Mouse (Mus musculus) lung, embryonic 15.5 days (tissue): ENCODE data around the gene Elane. TPM values are rescaled to one million over a fixed set of nuclear protein-coding genes. Genes with fewer than 3 reads are reported as not detected.
"Not testable (repeated sequence)": the region's sequence is repeated elsewhere in the genome, so short reads cannot be mapped to it uniquely, and the experiment has no call there.

Experiments
- ATAC-seq: fragments of 200-750 bp; cut with Nextera tagmentation; 2 replicates; pipeline ENCODE4 v1.8.0; 2017; ENCODE audit warnings: moderate number of reproducible peaks, borderline replicate concordance; ENCODE audit not compliant: low FRiP score, low TSS enrichment; ENCODE audit errors: extremely low read depth
- H3K27ac ChIP-seq: fragments of 300-500 bp; sonication (generic); 2 replicates; pipeline ENCODE4 v1.5.1; 2015; ENCODE audit warnings: moderate library complexity, mild to moderate bottlenecking, inconsistent platforms
- H3K27me3 ChIP-seq: fragments of 300-500 bp; sonication (generic); 2 replicates; pipeline ENCODE4 v1.6.1; 2015; ENCODE audit warnings: inconsistent platforms
- H3K36me3 ChIP-seq: fragments of 300-500 bp; sonication (generic); 2 replicates; pipeline ENCODE4 v1.6.1; 2015; ENCODE audit warnings: inconsistent platforms
- H3K4me1 ChIP-seq: fragments of 300-500 bp; sonication (generic); 2 replicates; pipeline ENCODE4 v1.6.1; 2015; ENCODE audit warnings: inconsistent platforms
- H3K4me2 ChIP-seq: fragments of 300-500 bp; sonication (generic); 2 replicates; pipeline ENCODE4 v1.6.1; 2015; ENCODE audit warnings: inconsistent platforms, mild to moderate bottlenecking, moderate library complexity
- H3K4me3 ChIP-seq: fragments of 300-500 bp; sonication (generic); 2 replicates; pipeline ENCODE4 v1.5.1; 2015; ENCODE audit warnings: mild to moderate bottlenecking, inconsistent platforms
- H3K9ac ChIP-seq: fragments of 300-500 bp; sonication (generic); 2 replicates; pipeline ENCODE4 v1.6.1; 2015; ENCODE audit warnings: inconsistent platforms
- H3K9me3 ChIP-seq: fragments of 300-500 bp; sonication (generic); 2 replicates; pipeline ENCODE4 v1.6.1; 2016; ENCODE audit warnings: inconsistent platforms
- WGBS: fragments of 180-500 bp; shearing (Covaris S2); methylation state at CpG from one replicate; pipeline ENCODE4 v1.1.7; 2015; 5-methylcytosine and 5-hydroxymethylcytosine counted together
- polyA plus RNA-seq: library from polyadenylated mRNA; unstranded; fragments of >200 nt; fragmentation: Nextera tagmentation; extraction: Ambion mirVana; gene quantifications from 2 replicates; pipeline ENCODE4 v1.2.1, GENCODE M21; 2015

The Elane gene
- polyA plus RNA-seq, 1 experiment from 2014 or later: 0.25 TPM

GRCm38 (mm10) chr10:79873313-79873712, 12.7 kb upstream of the Elane start:
- H3K4me1 ChIP-seq: peaks cover 20% of the 10 kb centered on the region
- H3K9me3 ChIP-seq: no peaks in the 10 kb centered on the region
- no peak overlapping the region for H3K9ac ChIP-seq
- ATAC-seq: no peak
- H3K27me3 ChIP-seq: no peaks in the 10 kb centered on the region
- peak overlapping the region; percentile 52 for H3K4me3 ChIP-seq
- no peaks in the 10 kb centered on the region for H3K36me3 ChIP-seq
- peak overlapping the region; percentile 87 for H3K4me2 ChIP-seq
- H3K27ac ChIP-seq: no peak overlapping the region
- WGBS: 11% methylated on average over 6 of the region's 6 CpGs

DNA sequence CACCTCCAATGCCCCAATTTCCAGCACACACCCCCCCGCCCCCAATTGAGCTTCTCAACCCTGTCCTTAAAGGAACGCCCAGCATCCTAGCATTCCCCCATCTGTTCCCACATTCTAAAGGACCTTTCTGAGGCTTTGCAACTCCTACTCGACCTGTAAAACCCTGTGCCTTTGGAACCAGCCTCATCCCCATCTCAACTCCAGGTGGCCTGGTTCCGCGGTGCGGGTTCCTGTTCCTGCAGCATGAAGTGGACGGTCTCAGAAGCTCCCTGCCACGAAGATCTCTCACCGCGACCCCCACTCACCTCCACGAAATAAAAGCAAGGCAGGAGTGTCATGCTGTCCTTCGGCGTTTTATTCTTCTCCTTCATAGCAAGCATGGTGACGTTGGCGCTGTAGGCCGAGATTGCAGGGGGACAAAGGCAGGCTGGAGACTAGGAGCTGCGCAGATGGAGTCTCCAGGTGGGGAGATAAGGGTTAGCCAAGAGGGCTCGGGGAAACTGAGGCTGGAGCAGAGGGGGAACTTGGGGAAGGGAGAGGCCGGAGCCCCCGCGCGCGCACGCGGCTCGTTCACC, 12.2 kb upstream of the Elane start:
- Histone ChIP-seq H3K27ac (no peak overlapping the region), H3K4me1 (peaks cover 20% of the 10 kb centered on the region), H3K9ac (peak overlapping the region; percentile 71), H3K4me2 (peak overlapping the region; percentile 87), H3K36me3 (no peaks in the 10 kb centered on the region), H3K27me3 (no peaks in the 10 kb centered on the region), H3K4me3 (peak overlapping the region; percentile 52), H3K9me3 (no peaks in the 10 kb centered on the region)
- ATAC-seq: peak; percentile 16; the same call in 1 of the 2 replicates
- under 1% methylated on average over 26 of the region's 26 CpGs for WGBS

- H3K36me3 ChIP-seq: no peaks in the 10 kb centered on the region
- peak within 1 kb of the TSS; percentile 87 for H3K4me2 ChIP-seq
- ATAC-seq: peak; percentile 82
- H3K9ac ChIP-seq: peak within 1 kb of the TSS; percentile 71
- H3K4me1 ChIP-seq: peaks cover 21% of the 10 kb centered on the region
- H3K4me3 ChIP-seq: peak within 1 kb of the TSS; percentile 52
- under 1% methylated on average over 46 of the region's 57 CpGs for WGBS
- H3K27ac ChIP-seq: no peak within 1 kb of the TSS
- H3K27me3 ChIP-seq: no peaks in the 10 kb centered on the region
- no peaks in the 10 kb centered on the region for H3K9me3 ChIP-seq
Observed at GRCm38 (mm10) chr10:79874290-79874862, 11.7 kb upstream of the Elane start, which contains the start of the genes Prtn3 and Plppr3. TSS of gene Prtn3 (plus strand) at chr10:79874476. TSS of gene Plppr3 (minus strand) at chr10:79874634.

DNA sequence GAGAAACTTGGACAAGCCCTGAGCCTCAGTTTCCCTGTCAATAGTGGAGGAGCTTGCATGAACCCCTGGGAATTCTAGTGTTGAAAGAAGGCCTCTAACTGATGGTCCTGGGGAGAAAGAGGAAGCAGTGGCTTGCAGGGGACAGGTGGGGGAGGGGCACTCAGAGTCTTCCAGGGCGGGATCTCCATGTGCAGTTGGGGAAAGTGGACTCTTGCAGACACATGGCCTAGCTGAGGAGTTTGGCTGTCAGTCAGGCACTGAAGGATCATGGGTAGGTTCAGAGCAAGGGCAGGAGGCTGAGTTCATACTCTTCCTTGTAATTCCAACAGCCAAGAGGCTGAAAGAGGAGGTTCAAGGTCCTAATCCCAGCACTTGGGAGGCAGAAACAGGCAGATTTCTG, 8.9 kb upstream of the Elane start:
- no peak overlapping the region for H3K9ac ChIP-seq
- no peak overlapping the region for H3K4me3 ChIP-seq
- H3K27me3 ChIP-seq: peaks cover 12% of the 10 kb centered on the region
- H3K36me3 ChIP-seq: no peaks in the 10 kb centered on the region
- no peak for ATAC-seq
- no peak overlapping the region for H3K27ac ChIP-seq
- no peak overlapping the region for H3K4me2 ChIP-seq
- H3K4me1 ChIP-seq: peaks cover 39% of the 10 kb centered on the region
- H3K9me3 ChIP-seq: no peaks in the 10 kb centered on the region
- 41% methylated on average over 1 of the region's 1 CpGs for WGBS

- Histone ChIP-seq H3K4me1 (peaks cover 43% of the 10 kb centered on the region), H3K36me3 (no peaks in the 10 kb centered on the region), H3K9ac (no peak overlapping the region), H3K27ac (no peak overlapping the region), H3K4me3 (no peak overlapping the region), H3K27me3 (peaks cover 17% of the 10 kb centered on the region), H3K4me2 (no peak overlapping the region), H3K9me3 (no peaks in the 10 kb centered on the region)
- WGBS: 47% methylated on average over 12 of the region's 12 CpGs
- no peak for ATAC-seq
Observed at GRCm38 (mm10) chr10:79877757-79878156, 8.3 kb upstream of the Elane start.

GRCm38 (mm10) chr10:79879527-79879926, 6.5 kb upstream of the Elane start:
- Histone ChIP-seq H3K36me3 (no peaks in the 10 kb centered on the region), H3K9ac (no peak overlapping the region), H3K4me1 (peaks cover 38% of the 10 kb centered on the region), H3K27ac (no peak overlapping the region), H3K4me3 (no peak overlapping the region), H3K27me3 (peaks cover 25% of the 10 kb centered on the region), H3K9me3 (no peaks in the 10 kb centered on the region), H3K4me2 (no peak overlapping the region)
- 19% methylated on average over 3 of the region's 3 CpGs for WGBS
- ATAC-seq: no peak

DNA sequence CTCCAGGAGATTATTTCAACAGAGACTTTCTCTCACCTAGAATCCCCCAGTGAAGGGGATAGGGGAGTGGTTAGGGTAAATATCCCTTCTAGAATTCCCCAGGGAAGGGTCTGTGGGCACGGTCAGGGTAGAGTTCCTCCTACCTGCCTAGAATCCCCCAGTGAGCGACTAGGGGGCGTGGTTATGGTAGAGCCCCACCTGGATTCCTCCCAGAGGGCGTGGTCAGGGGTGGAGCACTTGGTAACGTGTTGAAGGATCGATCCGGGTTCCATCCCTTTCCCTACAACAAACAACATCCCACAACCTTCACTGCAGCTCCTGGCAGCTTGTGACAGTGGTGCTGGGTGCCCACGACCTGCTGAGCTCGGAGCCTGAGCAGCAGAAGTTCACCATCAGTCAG, 5.3 kb upstream of the Elane start:
- Histone ChIP-seq H3K9me3 (no peaks in the 10 kb centered on the region), H3K27me3 (peaks cover 25% of the 10 kb centered on the region), H3K4me3 (no peak overlapping the region), H3K9ac (no peak overlapping the region; the same call in 1 of the 2 replicates), H3K4me2 (0 out of 2 replicates have a peak overlapping the region, but pooled peaks have one; percentile 25), H3K36me3 (no peaks in the 10 kb centered on the region), H3K4me1 (peaks cover 31% of the 10 kb centered on the region), H3K27ac (no peak overlapping the region)
- WGBS: 12% methylated on average over 9 of the region's 9 CpGs
- no peak for ATAC-seq

DNA sequence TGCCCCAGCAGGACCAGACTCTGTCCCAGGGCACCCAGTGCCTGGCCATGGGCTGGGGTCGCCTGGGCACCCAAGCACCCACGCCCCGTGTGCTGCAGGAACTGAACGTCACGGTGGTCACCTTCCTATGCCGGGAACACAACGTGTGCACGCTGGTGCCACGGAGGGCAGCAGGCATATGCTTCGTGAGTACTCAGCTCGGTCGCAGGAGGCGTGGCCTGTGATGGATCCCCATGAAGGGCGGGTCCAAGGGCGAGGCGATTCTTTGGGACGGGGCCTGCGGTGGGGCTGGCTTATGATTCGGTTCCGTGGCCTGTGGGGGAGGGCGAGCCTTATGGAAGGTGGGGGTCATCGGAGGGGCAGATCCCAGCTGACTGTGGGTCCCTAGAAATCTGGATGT, 4.1 kb upstream of the Elane start:
- H3K4me3 ChIP-seq: peak overlapping the region; percentile 15
- H3K9ac ChIP-seq: no peak overlapping the region
- H3K9me3 ChIP-seq: no peaks in the 10 kb centered on the region
- 5% methylated on average over 22 of the region's 22 CpGs for WGBS
- 0 out of 2 replicates have a peak, but pooled peaks have one; percentile 28 for ATAC-seq
- peaks cover 31% of the 10 kb centered on the region for H3K4me1 ChIP-seq
- H3K36me3 ChIP-seq: no peaks in the 10 kb centered on the region
- no peak overlapping the region for H3K27ac ChIP-seq
- peak overlapping the region; percentile 50 for H3K4me2 ChIP-seq
- H3K27me3 ChIP-seq: peaks cover 25% of the 10 kb centered on the region

DNA sequence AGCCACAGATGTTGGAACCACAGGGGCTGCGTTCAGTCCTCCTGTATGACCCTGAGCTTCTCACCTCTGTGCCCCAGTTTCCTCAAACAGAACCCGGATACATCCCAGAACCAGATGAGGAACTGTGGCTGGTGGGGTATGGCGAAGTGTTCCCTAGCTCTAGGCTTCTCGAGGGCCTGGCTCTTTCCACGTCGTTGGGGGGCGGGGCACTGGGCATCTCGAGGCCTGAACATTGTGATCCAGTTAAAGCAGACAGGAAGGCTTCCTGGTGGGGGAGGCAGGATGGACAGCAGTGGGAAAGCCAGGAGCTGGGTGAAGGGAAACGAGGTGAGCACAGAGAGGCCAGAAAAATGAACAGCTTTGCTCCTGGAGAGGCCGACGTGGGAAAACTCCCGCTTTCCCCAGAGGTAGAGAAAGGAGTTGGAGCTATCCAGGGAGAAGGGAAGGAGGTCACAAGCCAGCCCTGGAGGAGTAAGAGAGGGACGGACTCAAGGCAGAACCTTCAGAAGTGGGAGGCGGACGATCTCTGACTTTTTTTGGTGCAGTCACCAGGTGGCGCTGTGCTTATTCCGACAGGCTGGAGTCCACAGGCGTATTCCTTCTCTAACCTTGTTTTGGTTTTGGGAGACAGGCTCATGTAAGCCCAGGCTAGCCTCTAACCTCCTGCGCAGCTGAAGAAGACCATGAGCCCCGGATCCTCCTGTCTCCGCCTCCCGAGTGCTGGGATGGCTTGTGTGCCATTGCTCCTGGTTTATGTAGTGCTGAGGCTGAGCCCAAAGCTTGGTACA, 2.6 kb upstream of the Elane start:
- peaks cover 25% of the 10 kb centered on the region for H3K27me3 ChIP-seq
- no peaks in the 10 kb centered on the region for H3K9me3 ChIP-seq
- no peak overlapping the region for H3K27ac ChIP-seq
- ATAC-seq: 0 out of 2 replicates have a peak, but pooled peaks have one; percentile 31
- peaks cover 27% of the 10 kb centered on the region for H3K4me1 ChIP-seq
- H3K9ac ChIP-seq: no peak overlapping the region
- WGBS: 16% methylated on average over 22 of the region's 22 CpGs
- no peak overlapping the region; the same call in 1 of the 2 replicates for H3K4me2 ChIP-seq
- no peaks in the 10 kb centered on the region for H3K36me3 ChIP-seq
- H3K4me3 ChIP-seq: no peak overlapping the region; the same call in 1 of the 2 replicates

DNA sequence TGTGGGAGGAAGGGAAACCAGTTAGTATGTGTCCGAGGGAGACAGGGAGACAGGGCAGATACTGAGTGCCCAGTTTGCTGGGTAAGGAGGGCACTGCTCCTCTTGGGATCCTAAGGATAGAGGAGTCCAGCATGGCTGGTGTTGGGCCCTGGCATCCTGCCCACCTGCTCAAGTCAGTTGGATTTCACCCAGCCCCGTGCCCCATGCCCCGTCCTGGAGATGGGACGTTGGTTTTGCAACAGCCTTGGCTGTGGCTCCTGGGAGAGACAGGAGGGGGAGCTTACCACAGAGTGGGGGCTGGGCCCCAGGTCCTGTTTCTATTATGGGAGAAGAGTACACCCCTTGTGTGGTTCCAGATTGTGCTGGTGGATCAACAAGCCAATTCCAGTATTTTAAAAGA, 1.6 kb upstream of the Elane start:
- WGBS: 42% methylated on average over 4 of the region's 4 CpGs

DNA sequence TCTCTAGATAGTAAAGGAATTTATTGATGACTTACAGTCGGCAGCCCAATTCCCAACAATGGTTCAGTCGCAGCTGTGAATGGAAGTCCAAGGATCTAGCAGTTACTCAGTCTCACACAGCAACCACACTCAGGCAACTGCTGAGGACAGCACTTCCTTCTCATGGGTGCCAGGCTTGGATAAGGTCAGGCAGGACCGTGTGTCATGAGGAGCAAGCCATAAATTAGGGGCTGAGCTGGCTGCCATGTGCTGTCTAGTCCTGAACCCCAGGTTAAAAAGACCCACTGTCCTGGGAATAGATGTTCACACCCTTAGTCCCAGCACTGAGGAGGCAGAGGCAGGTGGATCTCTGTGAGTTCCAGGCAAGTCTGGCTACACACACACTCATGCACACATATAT, 1.1 kb upstream of the Elane start:
- Histone ChIP-seq H3K4me1 (peaks cover 21% of the 10 kb centered on the region), H3K27me3 (peaks cover 25% of the 10 kb centered on the region)
- ATAC-seq, H3K27ac ChIP-seq, H3K4me2 ChIP-seq, H3K9ac ChIP-seq, H3K36me3 ChIP-seq, H3K4me3 ChIP-seq, H3K9me3 ChIP-seq: not testable (repeated sequence)
- whole genome bisulfite sequencing: 70% methylated on average over 3 of the region's 3 CpGs

More for the DNA sequence above, 1.6 kb upstream of the Elane start:
- Histone ChIP-seq H3K36me3 (no peaks in the 10 kb centered on the region), H3K4me2 (no peak overlapping the region), H3K9me3 (no peaks in the 10 kb centered on the region), H3K27ac (no peak overlapping the region), H3K9ac (no peak overlapping the region), H3K4me1 (peaks cover 26% of the 10 kb centered on the region), H3K4me3 (no peak overlapping the region), H3K27me3 (peaks cover 25% of the 10 kb centered on the region)
- ATAC-seq: no peak

DNA sequence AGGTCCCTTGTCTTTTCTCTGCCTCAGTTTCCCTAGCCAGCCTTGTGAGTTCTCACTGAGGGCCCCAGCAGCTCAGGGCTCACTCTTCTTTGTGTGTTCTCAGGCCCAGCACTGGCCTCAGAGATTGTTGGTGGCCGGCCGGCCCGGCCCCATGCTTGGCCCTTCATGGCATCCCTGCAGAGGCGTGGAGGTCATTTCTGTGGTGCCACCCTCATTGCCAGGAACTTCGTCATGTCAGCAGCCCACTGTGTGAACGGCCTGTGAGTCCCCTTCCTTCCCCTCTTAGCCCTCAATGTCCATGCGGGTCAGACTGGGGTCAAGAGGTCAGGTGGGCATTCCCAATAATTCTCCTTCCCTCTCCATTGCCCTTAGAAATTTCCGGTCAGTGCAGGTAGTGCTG, 564 bp downstream of the Elane start:
- ATAC-seq: no peak
- H3K27ac ChIP-seq: no peak overlapping the region
- peaks cover 14% of the 10 kb centered on the region for H3K4me1 ChIP-seq
- no peak overlapping the region for H3K9ac ChIP-seq
- peaks cover 19% of the 10 kb centered on the region; the same call in 1 of the 2 replicates for H3K27me3 ChIP-seq
- no peak overlapping the region for H3K4me2 ChIP-seq
- H3K36me3 ChIP-seq: no peaks in the 10 kb centered on the region
- no peak overlapping the region for H3K4me3 ChIP-seq
- 74% methylated on average over 8 of the region's 8 CpGs for WGBS
- H3K9me3 ChIP-seq: no peaks in the 10 kb centered on the region
